Mouse (Mus musculus) ES-E14 (cell line): ENCODE data around the gene Ap3b1. TPM values are rescaled to one million over a fixed set of nuclear protein-coding genes. Genes with fewer than 3 reads are reported as not detected.
"Not testable (repeated sequence)": the region's sequence is repeated elsewhere in the genome, so short reads cannot be mapped to it uniquely, and the experiment has no call there.

Experiments
- DNase-seq: peaks from one replicate; pipeline ENCODE4 v3.0.0-alpha.2; 2013; ENCODE audit warnings: low read depth, low spot score
- H3K27ac ChIP-seq: 2 replicates; pipeline ENCODE4 v1.5.1; 2012; ENCODE audit warnings: low read depth, mild to moderate bottlenecking, low read length, moderate library complexity, mixed read lengths; ENCODE audit not compliant: poor library complexity, insufficient read depth, severe bottlenecking
- H3K36me3 ChIP-seq: 2 replicates; pipeline ENCODE4 v1.6.1; 2012; ENCODE audit warnings: mild to moderate bottlenecking, low read length, moderate library complexity, mixed read lengths; ENCODE audit not compliant: control insufficient read depth, poor library complexity, insufficient read depth, severe bottlenecking
- H3K4me1 ChIP-seq, 2 experiments: fragments of 150-350 bp in 1 of 2; sonication (generic) in 1 of 2; 2 replicates each; pipeline ENCODE4 v1.6.1; 2012; ENCODE audit warnings: low read length in 2 of 2, mild to moderate bottlenecking in 1 of 2, mixed read lengths in 1 of 2; ENCODE audit not compliant: control insufficient read depth in 2 of 2, insufficient read depth in 2 of 2, poor library complexity in 1 of 2
- H3K4me3 ChIP-seq, 2 experiments: fragments of 150-350 bp in 1 of 2; sonication (generic) in 1 of 2; 2 replicates each; pipeline ENCODE4 v1.5.1; 2012; ENCODE audit warnings: low read length in 2 of 2, low read depth in 1 of 2, mild to moderate bottlenecking in 1 of 2, mixed read lengths in 1 of 2; ENCODE audit not compliant: insufficient read depth in 1 of 2, poor library complexity in 1 of 2, severe bottlenecking in 1 of 2
- H3K9ac ChIP-seq: 2 replicates; pipeline ENCODE4 v1.6.1; 2012; ENCODE audit warnings: low read depth, mild to moderate bottlenecking, low read length, mixed read lengths; ENCODE audit not compliant: poor library complexity, insufficient read depth, severe bottlenecking
- H3K9me3 ChIP-seq: fragments of 150-350 bp; sonication (generic); 2 replicates; pipeline ENCODE4 v1.6.1; 2012; ENCODE audit warnings: low read depth, mild to moderate bottlenecking, low read length; ENCODE audit not compliant: control insufficient read depth, insufficient read depth
- CHD2 ChIP-seq: IDR thresholded peaks from 2 replicates; pipeline ENCODE4 v1.6.1; 2014; ENCODE audit warnings: mild to moderate bottlenecking, low read depth, low read length, inconsistent platforms
- HCFC1 ChIP-seq: IDR thresholded peaks from 2 replicates; pipeline ENCODE4 v1.6.1; 2012; ENCODE audit warnings: low read length, inconsistent platforms, borderline replicate concordance; ENCODE audit not compliant: insufficient read depth
- MAFK ChIP-seq: IDR thresholded peaks from 2 replicates; pipeline ENCODE4 v1.6.1; 2014; ENCODE audit warnings: mild to moderate bottlenecking, low read depth, low read length, inconsistent platforms; ENCODE audit not compliant: insufficient read depth
- ZC3H11A ChIP-seq: IDR thresholded peaks from 2 replicates; pipeline ENCODE4 v1.6.1; 2012; ENCODE audit warnings: low read depth, mild to moderate bottlenecking, inconsistent platforms, low read length, borderline replicate concordance
- ZNF384 ChIP-seq: IDR thresholded peaks from 2 replicates; pipeline ENCODE4 v1.6.1; 2012; ENCODE audit warnings: low read depth, low read length, inconsistent platforms
- in situ Hi-C, 2 experiments: fragments of 600-800 bp; cut with MboI; formaldehyde crosslinking; loops; one replicate each; pipeline ENCODE4 v1.15.1; 2025; ENCODE audit warnings: low sequenced_read_pairs in 2 of 2, inconsistent platforms in 1 of 2; ENCODE audit not compliant: unreplicated experiment in 2 of 2
- total RNA-seq: library from RNA; depleted of rRNA; stranded (reverse); fragments of 300-350 nt; gene quantifications from 2 replicates; pipeline ENCODE4 v1.2.3, GENCODE M21; 2012

Gene Ap3b1
- total RNA-seq, 1 experiment = 33.2 TPM

DNA sequence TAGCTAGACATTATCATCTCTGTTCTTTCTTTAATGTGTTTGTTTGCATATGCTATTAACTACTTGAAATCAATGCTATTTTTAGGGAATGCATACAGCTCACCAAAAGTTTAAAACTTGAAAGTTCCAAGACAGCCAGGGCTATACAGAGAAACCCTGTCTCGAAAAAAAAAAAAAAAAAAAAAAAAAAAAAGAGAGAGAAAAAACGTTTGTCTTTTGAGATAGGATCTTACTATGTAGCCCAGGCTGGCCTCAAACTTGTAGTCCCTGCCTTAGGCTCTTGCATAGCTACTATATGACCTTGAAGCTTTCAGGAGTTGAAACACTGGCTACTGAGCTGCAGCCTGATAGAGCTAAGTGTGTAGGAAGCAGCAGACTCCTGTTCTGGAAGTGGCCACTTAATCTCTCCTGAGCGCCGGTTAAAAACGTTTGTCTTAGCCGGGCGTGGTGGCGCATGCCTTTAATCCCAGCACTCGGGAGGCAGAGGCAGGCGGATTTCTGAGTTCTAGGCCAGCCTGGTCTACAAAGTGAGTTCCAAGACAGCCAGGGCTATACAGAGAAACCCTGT lies 2.3 kb downstream of the Ap3b1 start:
- peaks cover 2 to 17% of the 10 kb centered on the region in 2 experiments for H3K4me1 ChIP-seq
- in situ Hi-C loops, H3K9me3 ChIP-seq, H3K36me3 ChIP-seq, DNase-seq, H3K4me3 ChIP-seq, H3K9ac ChIP-seq, H3K27ac ChIP-seq: not testable (repeated sequence)
- peak; percentile 70; the same call in 1 of the 2 replicates for TF ChIP-seq ZNF384

DNA sequence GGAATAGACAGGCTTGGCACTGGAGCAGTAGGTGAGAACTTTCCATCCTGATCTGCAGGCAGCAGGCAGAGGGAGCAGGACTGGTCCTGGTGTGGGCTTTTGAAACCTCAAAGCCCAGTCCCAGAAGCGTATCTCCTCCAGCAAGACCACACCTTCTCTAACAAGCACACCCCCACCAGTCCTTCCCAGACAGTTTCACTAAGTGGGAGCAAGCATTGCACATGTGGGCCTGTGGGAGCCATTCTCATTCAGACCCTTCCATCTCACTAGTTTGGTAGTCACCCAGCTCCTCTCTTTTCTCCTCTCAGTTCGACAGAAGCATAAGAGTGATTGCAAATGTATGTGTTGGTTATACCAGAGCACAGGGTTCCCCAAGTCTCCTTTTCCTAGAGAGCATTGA lies 5.6 kb downstream of the Ap3b1 start:
- no peak overlapping the region for H3K4me3 ChIP-seq
- TF ChIP-seq CHD2 (no peak), HCFC1 (no peak), ZNF384 (no peak), ZC3H11A (no peak), MAFK (no peak)
- DNase-seq = no peak
- H3K4me1 ChIP-seq = peaks cover 4 to 14% of the 10 kb centered on the region in 2 experiments
- no peak overlapping the region for H3K9ac ChIP-seq
- 0 out of 2 replicates have a peak overlapping the region, but pooled peaks have one; percentile 18 for H3K27ac ChIP-seq
- in situ Hi-C loops = no loop called here
- peaks cover 3% of the 10 kb centered on the region; the same call in 1 of the 2 replicates for H3K36me3 ChIP-seq
- H3K9me3 ChIP-seq = no peaks in the 10 kb centered on the region

DNA sequence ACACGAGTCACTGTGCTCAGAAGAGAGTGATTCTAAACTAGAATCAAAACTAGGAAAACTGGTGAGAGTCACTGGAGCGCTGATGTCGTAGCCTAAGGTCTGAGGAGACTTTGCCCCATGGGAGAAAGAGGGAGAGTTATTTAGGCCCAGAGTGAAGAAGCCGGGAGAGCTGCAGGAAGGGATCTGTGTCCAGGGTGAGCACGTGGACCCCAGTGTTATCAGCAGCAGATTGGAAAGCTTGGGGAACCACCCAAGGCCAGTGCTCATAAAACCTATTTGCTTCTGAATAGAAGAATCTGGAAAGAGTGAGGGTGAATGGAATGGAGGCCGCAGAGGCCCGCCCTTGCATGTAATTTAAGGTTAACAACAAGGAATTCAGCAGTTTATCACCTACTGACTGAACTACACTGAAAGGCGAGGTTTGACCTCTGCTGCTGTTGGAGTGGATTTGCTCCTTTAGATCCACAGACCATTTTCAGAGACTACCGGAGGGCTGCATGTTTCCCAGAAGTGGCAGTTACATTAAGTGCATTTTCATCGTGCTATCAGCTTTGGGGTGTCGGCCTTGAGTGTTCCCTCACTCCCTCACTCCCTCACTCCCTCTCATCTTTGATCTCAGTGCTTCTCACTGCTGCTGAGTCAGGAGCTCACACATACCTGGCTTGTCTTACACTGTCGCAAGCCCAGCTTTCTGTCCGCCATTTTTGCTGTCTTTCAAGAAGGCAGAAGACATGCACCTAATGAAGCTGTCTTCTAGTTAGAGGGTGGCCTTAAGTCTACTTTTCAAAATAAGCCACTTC lies 6.5 kb downstream of the Ap3b1 start:
- peak; percentile 47; the same call in 1 of the 2 replicates for TF ChIP-seq MAFK
- no peak for TF ChIP-seq ZNF384
- Histone ChIP-seq H3K4me3 (peak overlapping the region in 1 of 2 experiments; percentile 11; a peak in 1 of 4 replicates), H3K9me3 (no peaks in the 10 kb centered on the region), H3K9ac (peak overlapping the region; percentile 47; the same call in 1 of the 2 replicates), H3K36me3 (peaks cover 3% of the 10 kb centered on the region; the same call in 1 of the 2 replicates), H3K4me1 (peaks cover 4 to 14% of the 10 kb centered on the region in 2 experiments), H3K27ac (peak overlapping the region; percentile 37; the same call in 1 of the 2 replicates)
- DNase-seq = peak; percentile 54
- in situ Hi-C loops = no loop called here

DNA sequence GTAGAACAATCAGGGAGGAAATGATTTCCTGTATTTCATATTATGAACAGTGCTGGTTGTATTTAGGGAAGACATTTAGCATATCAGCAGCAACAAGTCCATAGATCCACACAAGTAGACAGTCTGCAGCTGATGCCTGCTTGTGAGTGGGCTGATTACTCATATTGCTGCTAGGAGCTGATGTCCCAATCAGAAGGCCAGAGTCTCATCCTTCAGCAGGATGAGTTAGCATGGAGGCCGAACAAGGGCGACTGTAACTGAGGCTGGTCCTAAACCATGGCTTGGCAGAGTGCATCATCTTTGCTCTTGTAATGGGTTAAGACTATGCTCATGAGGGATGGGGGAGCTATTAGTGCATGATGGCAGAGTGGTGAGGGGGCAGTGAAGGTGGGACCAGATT lies 9.1 kb downstream of the Ap3b1 start:
- in situ Hi-C loops = no loop called here
- TF ChIP-seq MAFK (no peak), ZNF384 (no peak), ZC3H11A (no peak), HCFC1 (no peak), CHD2 (no peak)
- H3K9me3 ChIP-seq = no peaks in the 10 kb centered on the region
- no peak overlapping the region for H3K9ac ChIP-seq
- H3K4me1 ChIP-seq = peaks cover 2 to 9% of the 10 kb centered on the region in 2 experiments; a peak in 2 of 4 replicates
- DNase-seq = no peak
- no peak overlapping the region for H3K4me3 ChIP-seq
- no peak overlapping the region for H3K27ac ChIP-seq
- H3K36me3 ChIP-seq = peaks cover 2% of the 10 kb centered on the region; the same call in 1 of the 2 replicates
